Mouse (Mus musculus) liver, embryonic 14.5 days (tissue): ENCODE measurements at regions not wholly inside any gene's neighbourhood (a gene's known extent, or its start where the extent isn't known, plus 50 kb on each side); places are given as distances from the start of the nearest gene placed in this dataset.
A peak's percentile ranks its signal among the peaks of the same experiment; 100 is the strongest.

Experiments
- ATAC-seq: fragments of 200-750 bp; cut with Nextera tagmentation; 2 replicates; pipeline ENCODE4 v1.8.0; 2017; ENCODE audit warnings: moderate number of reproducible peaks, mild to moderate bottlenecking, moderate library complexity; ENCODE audit not compliant: insufficient read depth
- DNase-seq, 3 experiments: peaks; one replicate each; pipeline ENCODE4 v3.0.0-alpha.2; 2012 to 2013; ENCODE audit warnings: low read depth in 3 of 3, low spot score in 3 of 3
- H3K27ac ChIP-seq: fragments of 300-500 bp; sonication (generic); 2 replicates; pipeline ENCODE4 v1.5.1; 2014; ENCODE audit warnings: moderate library complexity, mild to moderate bottlenecking, control low read depth, inconsistent platforms
- H3K27me3 ChIP-seq: fragments of 300-500 bp; sonication (generic); 2 replicates; pipeline ENCODE4 v1.6.1; 2014; ENCODE audit warnings: mild to moderate bottlenecking, low read length, moderate library complexity; ENCODE audit not compliant: control insufficient read depth, insufficient read depth
- H3K36me3 ChIP-seq: fragments of 300-500 bp; sonication (generic); replicated peaks from 2 replicates; pipeline ENCODE4 v1.6.1; 2014; ENCODE audit warnings: low read depth; ENCODE audit not compliant: control insufficient read depth, insufficient read depth
- H3K4me1 ChIP-seq, 2 experiments: fragments of 200-500 bp in 1 of 2; fragments of 300-500 bp in 1 of 2; sonication (generic) in 1 of 2; replicated peaks; 2 replicates each; pipeline ENCODE4 v1.6.1; 2012 to 2014; ENCODE audit warnings: antibody characterized with exemption in 1 of 2, inconsistent platforms in 1 of 2, low read length in 1 of 2; ENCODE audit not compliant: control insufficient read depth in 2 of 2, insufficient read depth in 2 of 2
- H3K4me2 ChIP-seq: fragments of 300-500 bp; sonication (generic); 2 replicates; pipeline ENCODE4 v1.6.1; 2014; ENCODE audit warnings: low read depth, mild to moderate bottlenecking, control low read depth, moderate library complexity
- H3K4me3 ChIP-seq, 2 experiments: fragments of 200-500 bp in 1 of 2; fragments of 300-500 bp in 1 of 2; sonication (generic) in 1 of 2; 2 replicates each; pipeline ENCODE4 v1.5.1; 2012 to 2014; ENCODE audit warnings: low read depth in 2 of 2, low read length in 2 of 2, mild to moderate bottlenecking in 2 of 2, control low read depth in 1 of 2, inconsistent platforms in 1 of 2, moderate library complexity in 1 of 2; ENCODE audit not compliant: insufficient read depth in 1 of 2
- H3K9ac ChIP-seq: fragments of 300-500 bp; sonication (generic); replicated peaks from 2 replicates; pipeline ENCODE4 v1.6.1; 2014; ENCODE audit warnings: mild to moderate bottlenecking, control low read depth, moderate library complexity
- H3K9me3 ChIP-seq: fragments of 300-500 bp; sonication (generic); 2 replicates; pipeline ENCODE4 v1.6.1; 2016; ENCODE audit warnings: low read length, mixed read lengths; ENCODE audit not compliant: control insufficient read depth
- CTCF ChIP-seq: IDR thresholded peaks from 2 replicates; pipeline ENCODE4 v1.5.1; 2016; ENCODE audit warnings: antibody characterized with exemption, low read depth, control low read depth
- EP300 ChIP-seq: IDR thresholded peaks from 2 replicates; pipeline ENCODE4 v1.6.1; 2016; ENCODE audit warnings: antibody characterized with exemption, low read depth
- WGBS: fragments of 180-500 bp; shearing (Covaris S2); extraction: QIAGEN DNeasy Blood & Tissue Kit; methylation state at CpG from one replicate; pipeline ENCODE4 v1.1.7; 2014; ENCODE audit not compliant: insufficient replicate concordance; 5-methylcytosine and 5-hydroxymethylcytosine counted together

- no peak overlapping the region for H3K4me3 ChIP-seq
- no peaks in the 10 kb centered on the region for H3K36me3 ChIP-seq
- DNase-seq (no peak), ATAC-seq (no peak)
- no peak for TF ChIP-seq CTCF
- H3K9me3 ChIP-seq, result no peaks in the 10 kb centered on the region
- 66% methylated on average over 12 of the region's 12 CpGs for WGBS
- H3K9ac ChIP-seq, result no peak overlapping the region
- no peaks in the 10 kb centered on the region for H3K27me3 ChIP-seq
- no peak overlapping the region for H3K4me2 ChIP-seq
- no peaks in the 10 kb centered on the region; a peak in 1 of 4 replicates for H3K4me1 ChIP-seq
- H3K27ac ChIP-seq, result no peak overlapping the region
Measured at GRCm38 (mm10) chr5:100258952-100259710, 99.5 kb upstream of the Tmem150c start.

- Histone ChIP-seq H3K9me3 (no peaks in the 10 kb centered on the region), H3K4me1 (no peaks in the 10 kb centered on the region; a peak in 1 of 4 replicates), H3K9ac (no peak overlapping the region), H3K4me2 (no peak overlapping the region), H3K27ac (no peak overlapping the region), H3K36me3 (no peaks in the 10 kb centered on the region), H3K27me3 (no peaks in the 10 kb centered on the region), H3K4me3 (no peak overlapping the region)
- no peak for ATAC-seq
- TF ChIP-seq CTCF, result no peak
- WGBS, result 72% methylated on average over 9 of the region's 9 CpGs
- DNase-seq, result no peak
Measured at GRCm38 (mm10) chr5:100255276-100255675, 95.7 kb upstream of the Tmem150c start.

- Histone ChIP-seq H3K4me2 (no peak overlapping the region), H3K36me3 (no peaks in the 10 kb centered on the region), H3K9ac (no peak overlapping the region), H3K9me3 (no peaks in the 10 kb centered on the region), H3K4me1 (no peaks in the 10 kb centered on the region), H3K27me3 (no peaks in the 10 kb centered on the region), H3K27ac (no peak overlapping the region), H3K4me3 (no peak overlapping the region)
- TF ChIP-seq EP300, result no peak
- no peak for TF ChIP-seq CTCF
- ATAC-seq (no peak), DNase-seq (no peak)
- 72% methylated on average over 6 of the region's 6 CpGs for WGBS
Measured at GRCm38 (mm10) chr5:100252036-100252435, 92.4 kb upstream of the Tmem150c start.

GRCm38 (mm10) chr5:100249757-100250156 lies 90.1 kb upstream of the Tmem150c start:
- Histone ChIP-seq H3K9ac (no peak overlapping the region), H3K4me3 (no peak overlapping the region), H3K27me3 (no peaks in the 10 kb centered on the region), H3K27ac (no peak overlapping the region), H3K36me3 (no peaks in the 10 kb centered on the region), H3K4me2 (no peak overlapping the region), H3K9me3 (no peaks in the 10 kb centered on the region), H3K4me1 (no peaks in the 10 kb centered on the region)
- DNase-seq (peak in 1 of 3 experiments; percentile 3), ATAC-seq (no peak)
- 28% methylated on average over 3 of the region's 3 CpGs for WGBS
- no peak for TF ChIP-seq EP300
- peak; percentile 67 for TF ChIP-seq CTCF

- Histone ChIP-seq H3K9me3 (no peaks in the 10 kb centered on the region), H3K4me2 (no peak overlapping the region), H3K9ac (no peak overlapping the region), H3K27ac (no peak overlapping the region), H3K36me3 (no peaks in the 10 kb centered on the region), H3K27me3 (no peaks in the 10 kb centered on the region), H3K4me3 (no peak overlapping the region), H3K4me1 (no peaks in the 10 kb centered on the region)
- 55% methylated on average over 5 of the region's 5 CpGs for WGBS
- TF ChIP-seq CTCF (no peak), EP300 (no peak)
- no peak for DNase-seq
- no peak for ATAC-seq
Measured at GRCm38 (mm10) chr5:100248611-100249010, 89.0 kb upstream of the Tmem150c start.
